Mouse (Mus musculus): ENCODE measurements around the gene Oit3. TPM values are rescaled to one million over a fixed set of nuclear protein-coding genes. Genes with fewer than 3 reads are reported as not detected.

Oit3 gene
- total RNA-seq (2021): 1 to 10 TPM in 1 of 2 experiments, under 1 TPM in 1; 0.32 to 1.0 TPM
- long read RNA-seq, experiment 1: 0 reads
- long read RNA-seq, experiment 2: 0 reads

DNA sequence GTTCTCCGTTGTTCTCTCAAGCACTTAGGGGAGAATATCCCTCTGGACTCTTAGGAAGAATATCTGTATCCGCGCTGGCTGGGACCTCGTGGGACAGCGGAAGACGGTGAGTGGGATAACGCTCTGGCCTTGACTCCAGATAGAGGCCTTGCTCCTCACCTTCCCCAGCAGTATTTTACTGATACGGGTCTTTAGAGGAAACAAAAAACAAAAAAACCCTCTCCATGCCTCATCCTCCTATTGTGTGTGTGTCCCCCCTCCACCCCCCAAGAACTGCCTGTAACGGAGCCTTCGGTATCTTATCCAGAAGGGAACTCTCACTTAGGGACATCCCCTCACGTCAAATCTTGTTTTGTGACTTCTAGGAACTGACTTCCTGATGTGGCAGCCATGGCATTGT lies at the start of gene Oit3:
Gene Oit3, minus strand, starts transcription at position 44 of the 400 bp plus-strand sequence.
- no peak for TF ChIP-seq CTCF (conservative IDR thresholded peaks at IDR 0.05)
- no peak within 1 kb of the TSS for H3K27ac ChIP-seq
- no peak within 1 kb of the TSS for H3K4me3 ChIP-seq
- DNase-seq (ENCODE audit: low spot score in 2 of 2): no peak

DNA sequence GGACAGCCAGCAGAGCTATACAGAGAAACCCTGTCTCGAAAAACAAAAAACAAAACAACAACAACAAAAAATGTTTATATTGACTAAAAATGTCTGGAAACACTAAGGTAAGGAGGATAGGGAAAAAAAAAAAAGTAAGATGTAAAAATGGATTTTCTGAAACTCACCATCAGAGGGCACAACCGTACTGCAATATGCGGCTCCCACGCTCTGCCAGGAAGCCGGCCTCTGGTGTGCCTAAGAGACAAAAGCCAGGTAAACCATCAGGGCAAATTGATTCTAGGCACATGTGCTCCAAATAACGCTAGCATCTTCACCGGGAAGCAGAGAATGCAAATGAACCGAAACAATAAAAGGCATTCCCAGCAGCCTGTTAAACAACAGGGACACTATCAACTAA lies 49.3 kb upstream of the Oit3 start:
- H3K27ac ChIP-seq: 0 out of 2 replicates have a peak overlapping the region, but pooled peaks have one; percentile 41
- peak in 1 of 2 experiments; percentile 44 for DNase-seq (ENCODE audit: low spot score in 2 of 2)
- TF ChIP-seq CTCF (conservative IDR thresholded peaks at IDR 0.05): peak; percentile 80
- H3K4me3 ChIP-seq: no peak overlapping the region

DNA sequence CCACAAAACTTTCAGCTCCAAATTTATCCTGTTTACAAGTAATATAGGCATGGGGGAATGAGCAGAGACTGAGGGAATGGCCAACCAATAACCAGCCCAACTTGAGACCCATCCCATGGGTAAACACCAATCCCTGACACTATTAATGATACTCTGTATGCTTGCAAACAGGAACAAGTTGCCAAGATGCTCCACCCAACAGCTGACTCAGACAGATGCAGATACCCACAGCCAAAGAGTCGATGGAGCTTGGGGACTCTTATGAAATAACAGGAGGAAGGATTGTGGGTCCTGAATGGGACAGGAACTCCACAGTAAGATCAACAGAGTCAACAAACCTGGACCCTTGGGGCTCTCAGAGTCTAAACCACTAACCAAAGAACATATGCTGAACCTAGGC lies 47.8 kb upstream of the Oit3 start:
- DNase-seq (ENCODE audit: low spot score in 2 of 2): no peak
- Histone ChIP-seq H3K27ac (no peak overlapping the region), H3K4me3 (no peak overlapping the region)
- no peak for TF ChIP-seq CTCF (conservative IDR thresholded peaks at IDR 0.05)

DNA sequence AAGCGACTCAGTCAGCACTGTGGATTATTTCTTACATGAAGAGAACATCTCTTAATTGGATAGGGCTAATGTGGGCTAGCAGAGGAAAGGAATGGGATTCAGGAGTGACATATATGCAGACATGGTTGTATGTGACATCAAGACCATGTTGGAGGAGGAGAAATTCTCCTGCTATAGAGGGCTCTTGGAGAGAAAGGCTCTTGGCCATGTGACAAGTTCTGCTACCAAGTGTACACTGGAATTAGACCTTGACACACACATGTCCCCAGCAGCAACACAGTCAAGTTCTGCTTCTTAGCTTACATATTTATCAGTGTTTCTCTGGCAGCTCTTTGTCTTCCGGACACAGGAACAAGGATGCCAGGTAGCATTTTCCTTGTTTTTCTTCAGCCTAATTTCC lies 45.8 kb upstream of the Oit3 start:
- TF ChIP-seq CTCF (conservative IDR thresholded peaks at IDR 0.05): no peak
- Histone ChIP-seq H3K27ac (no peak overlapping the region), H3K4me3 (no peak overlapping the region)
- DNase-seq (ENCODE audit: low spot score in 2 of 2): no peak

DNA sequence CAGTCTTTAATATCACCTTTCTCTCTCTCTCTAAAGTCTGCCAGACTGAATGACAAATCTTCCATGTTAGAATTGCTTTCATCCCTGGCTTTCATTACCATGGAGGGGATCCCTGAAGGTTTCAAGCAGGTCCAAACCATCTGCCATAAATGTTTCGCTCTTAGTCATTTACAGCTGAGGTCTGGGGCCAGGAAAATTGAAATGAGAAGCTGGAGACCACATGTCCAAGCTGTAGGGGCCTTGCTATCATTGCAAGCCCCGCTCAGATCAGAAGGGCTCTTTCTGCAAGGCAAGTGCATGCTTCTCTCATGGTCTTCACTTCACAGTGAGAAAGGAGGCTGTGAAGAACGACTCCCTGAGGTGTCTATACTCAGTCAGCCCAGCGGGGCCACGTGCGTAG lies 42.7 kb upstream of the Oit3 start:
- no peak for DNase-seq (ENCODE audit: low spot score in 2 of 2)
- no peak for TF ChIP-seq CTCF (conservative IDR thresholded peaks at IDR 0.05)
- Histone ChIP-seq H3K27ac (no peak overlapping the region), H3K4me3 (no peak overlapping the region)

DNA sequence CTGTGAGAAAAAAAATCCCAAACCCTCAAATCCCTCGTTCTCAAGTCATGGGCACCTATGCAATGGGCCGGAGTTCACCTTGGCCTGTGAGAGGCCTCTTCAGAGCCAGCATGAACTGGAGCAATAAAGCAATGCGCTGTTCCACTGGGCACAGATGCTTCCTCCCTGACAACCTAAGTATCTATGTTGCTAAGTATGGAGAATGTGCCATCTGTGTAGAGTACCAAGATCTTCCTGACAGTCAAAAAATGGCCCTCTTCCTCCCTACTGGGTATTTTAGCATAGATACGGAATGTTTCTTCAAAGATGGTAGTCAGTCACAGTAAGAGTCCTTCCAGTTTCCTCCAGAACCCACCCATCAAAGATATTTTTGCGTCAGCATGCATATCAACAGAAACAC lies 39.8 kb upstream of the Oit3 start:
- no peak for DNase-seq (ENCODE audit: low spot score in 2 of 2)
- H3K4me3 ChIP-seq: no peak overlapping the region
- TF ChIP-seq CTCF (conservative IDR thresholded peaks at IDR 0.05): no peak
- H3K27ac ChIP-seq: no peak overlapping the region; the same call in 1 of the 2 replicates

DNA sequence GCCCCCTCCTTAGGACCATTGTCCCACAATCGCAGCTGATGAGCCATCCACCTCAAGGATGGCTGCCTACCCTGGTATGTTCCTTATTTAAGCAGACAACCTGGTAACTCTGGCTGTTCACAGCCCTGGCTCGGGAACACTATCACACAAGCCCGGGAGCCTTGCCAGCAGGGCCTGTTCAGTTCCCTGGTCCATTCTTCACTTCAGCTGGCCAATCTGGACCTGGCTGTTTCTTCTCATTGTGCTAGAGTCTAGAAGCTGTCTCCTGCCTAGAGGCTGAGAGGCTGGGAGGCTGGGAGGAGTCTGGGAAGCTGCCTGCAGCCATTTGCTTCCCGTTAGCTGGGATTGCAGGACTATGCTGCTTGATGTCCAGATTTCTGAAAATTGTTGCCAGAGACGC lies 28.9 kb upstream of the Oit3 start:
- no peak overlapping the region for H3K4me3 ChIP-seq
- peak; percentile 39 to 46 for DNase-seq (ENCODE audit: low spot score in 2 of 2)
- H3K27ac ChIP-seq: peak overlapping the region; percentile 6; the same call in 1 of the 2 replicates
- no peak for TF ChIP-seq CTCF (conservative IDR thresholded peaks at IDR 0.05)

DNA sequence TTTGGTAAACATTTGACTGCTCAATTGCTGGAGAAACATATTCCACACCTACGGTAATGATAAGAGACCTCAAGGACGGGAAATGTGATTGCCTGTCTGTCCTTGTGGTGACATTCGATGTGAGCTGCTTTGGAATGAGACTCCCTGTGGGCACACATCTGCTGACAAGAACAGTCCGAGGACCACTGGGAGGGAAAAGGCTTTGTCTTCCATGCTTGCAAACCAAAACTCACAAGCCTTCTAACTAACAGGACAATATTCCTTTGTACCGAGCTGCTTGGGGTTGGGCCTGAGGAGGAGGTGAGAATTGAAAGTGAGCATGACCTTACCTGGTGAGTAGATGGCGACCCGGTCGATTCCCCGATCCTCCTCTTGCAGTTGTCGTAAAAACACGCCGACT lies 25.7 kb upstream of the Oit3 start:
- H3K27ac ChIP-seq: no peak overlapping the region
- DNase-seq (ENCODE audit: low spot score in 2 of 2): no peak
- no peak overlapping the region for H3K4me3 ChIP-seq
- no peak for TF ChIP-seq CTCF (conservative IDR thresholded peaks at IDR 0.05)

DNA sequence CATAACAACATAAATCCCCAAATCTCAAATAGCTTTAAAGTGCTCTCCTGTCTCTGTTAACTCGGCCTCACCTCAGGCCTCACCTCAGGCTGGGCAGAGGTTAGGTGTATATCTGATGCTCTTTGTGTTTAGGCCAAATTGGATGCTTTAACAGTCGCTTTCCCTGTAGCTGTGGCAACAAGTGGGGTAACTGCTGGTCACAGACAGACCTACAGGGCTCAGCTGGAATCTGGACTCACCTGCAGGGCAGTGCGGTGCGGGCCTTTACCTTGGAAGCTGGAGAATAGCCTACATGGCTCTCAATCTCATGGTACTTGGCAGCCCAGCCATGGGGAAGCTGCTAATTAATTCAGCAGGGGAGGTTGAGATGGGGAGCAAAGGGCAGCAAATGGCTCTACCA lies 25.0 kb upstream of the Oit3 start:
- no peak overlapping the region for H3K27ac ChIP-seq
- TF ChIP-seq CTCF (conservative IDR thresholded peaks at IDR 0.05): no peak
- H3K4me3 ChIP-seq: no peak overlapping the region
- DNase-seq (ENCODE audit: low spot score in 2 of 2): no peak

DNA sequence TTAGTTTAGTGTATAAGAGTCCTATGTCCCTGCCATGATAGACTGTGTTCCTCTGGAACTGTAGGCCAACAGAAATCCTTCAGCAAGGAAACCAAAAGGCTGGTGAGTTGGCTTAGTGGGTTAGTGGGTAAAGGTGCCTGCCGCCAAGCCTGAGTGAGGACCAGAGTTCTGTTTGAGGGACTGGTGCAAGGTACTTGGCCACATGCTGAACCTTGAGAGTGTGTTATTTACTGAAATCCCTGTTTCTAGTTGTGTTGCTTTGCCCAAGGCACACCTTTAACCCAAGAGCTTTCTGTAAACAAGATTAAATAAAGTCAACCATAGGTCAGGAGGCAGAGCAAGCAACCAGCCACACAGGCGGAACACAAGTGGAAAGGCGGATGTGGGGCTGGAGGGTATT lies 24.0 kb upstream of the Oit3 start:
- H3K27ac ChIP-seq: no peak overlapping the region
- no peak overlapping the region for H3K4me3 ChIP-seq
- DNase-seq (ENCODE audit: low spot score in 2 of 2): no peak
- TF ChIP-seq CTCF (conservative IDR thresholded peaks at IDR 0.05): no peak

DNA sequence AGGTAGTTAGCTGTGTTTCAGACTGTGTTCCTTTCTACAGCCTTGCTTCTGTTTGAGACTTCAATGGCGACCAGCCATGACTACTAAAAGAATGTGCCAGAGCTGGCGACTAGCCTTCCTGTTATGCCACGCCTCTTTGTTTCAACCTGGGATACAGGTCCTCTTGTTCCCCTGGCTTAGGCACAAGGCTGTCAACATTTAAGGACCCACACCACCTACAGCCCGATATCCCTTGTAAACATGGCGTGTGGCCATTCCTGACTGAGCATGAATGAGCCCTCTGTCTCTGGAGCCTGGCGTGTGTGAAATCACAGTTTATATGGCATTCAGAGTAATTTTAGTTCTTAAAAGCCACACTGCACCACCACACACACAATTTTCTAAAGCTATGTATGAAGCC lies 20.7 kb upstream of the Oit3 start:
- TF ChIP-seq CTCF (conservative IDR thresholded peaks at IDR 0.05): no peak
- DNase-seq (ENCODE audit: low spot score in 2 of 2): no peak
- H3K27ac ChIP-seq: no peak overlapping the region
- no peak overlapping the region for H3K4me3 ChIP-seq

DNA sequence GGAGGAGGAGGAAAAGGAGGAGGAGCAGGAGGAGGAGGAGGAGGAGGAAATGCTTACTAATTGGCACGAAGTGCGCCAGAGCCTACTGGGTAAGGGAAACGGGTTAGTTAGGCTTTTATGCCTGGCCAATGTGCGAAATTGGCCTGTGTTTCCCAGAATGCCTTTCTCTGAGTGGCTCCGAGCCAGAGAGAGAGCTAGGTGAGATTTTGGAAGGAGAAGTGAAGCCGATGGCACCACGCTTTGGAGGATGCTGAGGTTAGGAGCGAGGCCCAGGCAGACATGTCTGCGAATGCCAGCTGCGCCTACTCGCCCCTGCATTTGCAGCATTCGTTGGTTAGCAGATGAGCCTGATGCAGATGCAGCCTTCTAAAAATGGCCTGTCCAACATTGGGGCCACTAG lies 18.2 kb upstream of the Oit3 start:
- H3K27ac ChIP-seq: peak overlapping the region; percentile 80
- DNase-seq (ENCODE audit: low spot score in 2 of 2): peak; percentile 39 to 42
- no peak for TF ChIP-seq CTCF (conservative IDR thresholded peaks at IDR 0.05)
- H3K4me3 ChIP-seq: no peak overlapping the region; the same call in 1 of the 2 replicates

DNA sequence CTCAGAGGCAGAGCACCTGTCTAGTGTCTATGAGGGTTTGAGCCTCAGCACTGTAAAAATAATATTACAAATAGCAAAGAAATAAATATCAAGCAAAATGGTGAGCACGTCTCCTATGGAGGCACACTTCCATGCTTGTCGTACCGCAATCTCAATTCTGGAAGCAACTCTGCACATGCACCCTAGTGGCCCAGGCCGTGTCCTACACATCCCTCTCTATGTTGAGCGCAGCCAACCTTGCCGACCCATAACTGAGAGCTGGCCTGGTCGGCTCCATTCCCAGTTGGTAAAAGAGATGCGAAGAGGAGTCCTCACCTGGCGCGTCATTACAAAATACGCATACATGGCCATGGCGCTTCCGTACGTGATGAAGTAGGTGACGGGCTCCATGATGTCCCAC lies 13.1 kb upstream of the Oit3 start:
- Histone ChIP-seq H3K27ac (no peak overlapping the region), H3K4me3 (no peak overlapping the region)
- DNase-seq (ENCODE audit: low spot score in 2 of 2): no peak
- peak; percentile 41 for TF ChIP-seq CTCF (conservative IDR thresholded peaks at IDR 0.05)

DNA sequence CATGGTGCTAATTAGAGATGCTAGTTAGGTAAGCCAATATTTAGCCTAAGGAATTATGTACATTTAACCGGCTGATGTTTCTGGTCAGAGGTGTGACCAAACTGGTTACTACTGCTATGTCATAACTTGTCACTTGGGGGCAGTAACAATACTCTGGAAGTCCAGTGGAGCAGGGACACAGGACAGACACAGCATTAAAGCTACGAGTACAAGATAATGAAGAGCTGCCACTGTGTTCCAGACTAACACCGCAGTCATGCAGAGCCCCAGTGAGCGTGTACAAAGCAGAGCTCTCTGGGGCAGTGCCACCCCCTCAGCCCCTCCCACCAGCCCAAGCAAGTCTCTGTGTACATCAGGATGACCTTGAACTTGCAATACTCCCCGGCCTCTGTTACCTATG lies 10.3 kb upstream of the Oit3 start:
- peak; percentile 67 for TF ChIP-seq CTCF (conservative IDR thresholded peaks at IDR 0.05)
- no peak for DNase-seq (ENCODE audit: low spot score in 2 of 2)
- Histone ChIP-seq H3K27ac (no peak overlapping the region), H3K4me3 (no peak overlapping the region)

DNA sequence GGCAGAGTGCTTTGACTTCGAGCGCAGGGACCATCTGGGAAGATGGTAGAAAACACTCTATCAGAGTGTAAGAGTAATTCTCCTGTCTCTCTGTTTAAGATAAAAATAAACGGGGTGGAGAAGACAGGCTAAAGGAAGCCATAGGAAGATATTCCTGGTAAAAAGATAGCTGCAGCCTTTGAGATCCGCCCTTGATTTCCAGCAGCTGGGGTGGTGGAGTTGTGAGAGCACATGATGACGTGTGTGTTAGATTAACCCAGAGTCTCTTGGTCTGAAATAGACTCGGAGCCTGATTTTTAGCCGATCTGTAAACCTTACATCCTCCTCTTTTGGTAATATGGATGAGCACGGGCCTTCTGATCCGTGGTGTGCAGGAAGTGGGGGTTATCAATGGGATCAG lies 6.0 kb upstream of the Oit3 start:
- no peak for DNase-seq (ENCODE audit: low spot score in 2 of 2)
- TF ChIP-seq CTCF (conservative IDR thresholded peaks at IDR 0.05): no peak
- H3K27ac ChIP-seq: peak overlapping the region; percentile 46; the same call in 1 of the 2 replicates

More for the DNA sequence above, 6.0 kb upstream of the Oit3 start:
- no peak overlapping the region for H3K4me3 ChIP-seq
